Mouse (Mus musculus) neutrophil, adult 83 days (primary cell): ENCODE results near the gene Grin2c. TPM values are rescaled to one million over a fixed set of nuclear protein-coding genes. Genes with fewer than 3 reads are reported as not detected.

Source experiments
- total RNA-seq, 2 experiments: library from RNA; stranded (reverse); gene quantifications; one replicate each; pipeline ENCODE4 v1.2.4; 2023

Gene Grin2c
- total RNA-seq: not detected

GRCm38 (mm10) chr11:115267061-115267883 is at the start of gene Grin2c:
Gene Grin2c (minus strand): TSS chr11:115267243.

GRCm38 (mm10) chr11:115306863-115307262 is 39.8 kb upstream of the Grin2c start, which contains the start of gene Otop2:
Gene Otop2 (plus strand): TSS chr11:115307163.

GRCm38 (mm10) chr11:115297214-115297826 is 30.3 kb upstream of the Grin2c start, which contains the start of gene Fads6:
Gene Fads6 (minus strand): TSS chr11:115297663.

GRCm38 (mm10) chr11:115276780-115277603 is 9.9 kb upstream of the Grin2c start, which contains the start of gene Fdxr:
Gene Fdxr (minus strand): TSS chr11:115277050.

Other genes starting within 250 kb of the Grin2c start
- not detected for gene Cd300ld4, start 240.2 kb downstream of the Grin2c start, total RNA-seq
- 10 to 100 TPM in 1 of 2 experiments, 1 to 10 TPM in 1; 9.3 to 19.0 TPM for gene Cd300ld5, start 229.5 kb downstream of the Grin2c start, total RNA-seq
- 10 to 100 TPM in 1 of 2 experiments, 1 to 10 TPM in 1; 9.5 to 21.5 TPM for gene Cd300ld3, start 218.8 kb downstream of the Grin2c start, total RNA-seq
- 1 to 10 TPM in 1 of 2 experiments, under 1 TPM in 1; 0.90 to 1.7 TPM for gene Cd300e, start 205.1 kb downstream of the Grin2c start, total RNA-seq
- 10 to 100 TPM; 11.4 to 12.6 TPM for gene Rab37, start 175.8 kb downstream of the Grin2c start, total RNA-seq
- 100 to 1,000 TPM; 160 to 201 TPM for gene Cd300lf, start 133.3 kb downstream of the Grin2c start, total RNA-seq
- gene Slc9a3r1, start 103.9 kb downstream of the Grin2c start, total RNA-seq: 100 to 1,000 TPM; 142 to 143 TPM
- 10 to 100 TPM; 30.4 to 33.7 TPM for gene Tmem104, start 79.8 kb downstream of the Grin2c start, total RNA-seq
- 10 to 100 TPM; 16.8 to 22.0 TPM for gene Nat9, start 79.4 kb downstream of the Grin2c start, total RNA-seq
- gene Fdxr, start 9.8 kb upstream of the Grin2c start, total RNA-seq: 1 to 10 TPM; 7.5 to 9.2 TPM
- gene Fads6, start 30.4 kb upstream of the Grin2c start, total RNA-seq: 1 to 10 TPM; 2.1 to 2.7 TPM
- not detected for gene Otop2, start 39.9 kb upstream of the Grin2c start, total RNA-seq
- gene Ush1g, start 54.8 kb upstream of the Grin2c start, total RNA-seq: not detected
- gene Otop3, start 67.5 kb upstream of the Grin2c start, total RNA-seq: not detected
- gene Hid1, start 100.5 kb upstream of the Grin2c start, total RNA-seq: under 1 TPM; 0.18 to 0.49 TPM
- under 1 TPM; 0.38 to 0.64 TPM for gene Cdr2l, start 114.7 kb upstream of the Grin2c start, total RNA-seq
- 10 to 100 TPM; 34.2 to 41.2 TPM for gene Mrpl58, start 136.5 kb upstream of the Grin2c start, total RNA-seq
- gene Atp5h, start 152.7 kb upstream of the Grin2c start, total RNA-seq: 100 to 1,000 TPM; 211 to 231 TPM
- 10 to 100 TPM; 18.7 to 19.1 TPM for gene Kctd2, start 152.9 kb upstream of the Grin2c start, total RNA-seq
- gene Trim80, start 173.3 kb upstream of the Grin2c start, total RNA-seq: not detected
- gene Slc16a5, start 195.2 kb upstream of the Grin2c start, total RNA-seq: not detected
- gene Armc7, start 208.4 kb upstream of the Grin2c start, total RNA-seq: 10 to 100 TPM; 42.7 to 53.4 TPM
- 10 to 100 TPM; 48.4 to 49.1 TPM for gene Nt5c, start 224.6 kb upstream of the Grin2c start, total RNA-seq
- 100 to 1,000 TPM; 148 to 154 TPM for gene Jpt1, start 247.1 kb upstream of the Grin2c start, total RNA-seq